Comparison of ENCODE assay signal across 11 mouse cellular contexts in the genomic region with DNA sequence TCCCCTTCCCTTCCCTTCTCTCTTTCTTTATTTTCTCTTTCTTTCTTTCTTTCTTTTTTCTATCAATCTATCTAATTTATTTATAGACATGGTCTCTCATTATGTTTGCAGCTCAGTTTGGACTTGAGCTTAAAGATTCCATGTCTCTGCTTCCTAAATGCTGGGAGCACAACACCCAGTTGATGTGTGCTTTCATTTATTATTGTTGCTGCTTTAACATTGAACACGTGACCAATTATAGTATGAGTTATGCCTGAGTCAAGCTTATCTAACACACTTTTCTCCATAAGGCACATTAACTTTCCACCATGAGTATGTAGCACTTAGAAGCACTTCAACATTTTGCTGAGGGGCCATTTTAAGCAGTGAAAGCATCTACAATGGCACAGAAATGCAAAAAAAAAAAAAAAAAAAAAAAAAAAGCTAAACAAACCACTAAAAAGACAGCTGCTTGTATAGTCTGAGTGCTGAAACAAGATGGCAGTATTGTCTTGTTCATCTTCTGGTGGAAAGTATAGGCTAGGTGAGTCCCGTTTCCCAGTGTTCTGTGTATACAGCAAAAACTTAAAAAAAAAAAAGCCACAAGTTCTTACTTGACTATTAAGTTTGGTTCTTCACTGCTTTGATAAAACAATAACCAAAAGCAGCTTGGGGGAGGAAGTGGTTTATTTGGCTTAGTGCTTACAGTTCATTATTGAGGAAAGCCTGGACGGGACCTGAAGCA. TPM values are rescaled to one million over a fixed set of nuclear protein-coding genes. Genes with fewer than 3 reads are reported as not detected.
DNase-seq lines count a peak whose midpoint lies in the region; ATAC-seq and TF ChIP-seq lines count a peak whose summit lies in the region.
"Had no signal": no experiment of that assay in that cellular context is flagged by ENCODE, and none has a peak within 500 bp of the region (broad histone marks: within the 10 kb centered on the region; RNA-seq: fewer than 3 reads in every experiment).

No protein-coding gene starts in this region.

- 71% methylated on average over 3 of the region's 3 CpGs for WGBS in kidney, adult 2 months
- 49% methylated on average over 3 of the region's 3 CpGs for WGBS in liver, embryonic 14.5 days (ENCODE audit: insufficient replicate concordance)
- WGBS in embryonic facial prominence, embryonic 10.5 days: 91% methylated on average over 3 of the region's 3 CpGs
- 91% methylated on average over 3 of the region's 3 CpGs for WGBS in forebrain, embryonic 14.5 days

- DNase-seq in kidney, adult 2 months: peak; percentile 49
- DNase-seq in kidney, postnatal 36 days: no peak
- peak; percentile 17 for DNase-seq in A20 (ENCODE audit: low read depth, low spot score)
- peak; percentile 2 for DNase-seq in T-cell, adult 2 months (ENCODE audit: low spot score)
- DNase-seq in liver, embryonic 14.5 days (ENCODE audit: low read depth in 3 of 3, low spot score in 3 of 3): peak in 1 of 3 experiments; percentile 50
- DNase-seq in embryonic facial prominence, embryonic 10.5 days (ENCODE audit: low spot score): no peak
- no peak for DNase-seq in forebrain, embryonic 14.5 days (ENCODE audit: low spot score)
- DNase-seq: gastrocnemius, postnatal 36 days; lung, postnatal 36 days had no signal

- no peak for TF ChIP-seq POLR2A in kidney, adult 2 months (IDR thresholded peaks at IDR 0.05; ENCODE audit: low read depth, low read length)

- H3K4me3 ChIP-seq in kidney, adult 2 months (ENCODE audit: insufficient read depth, low read depth, low read length): no peak overlapping the region
- no peak overlapping the region for H3K4me3 ChIP-seq in liver, embryonic 14.5 days (ENCODE audit: insufficient read depth in 1 of 2, low read depth in 2 of 2, low read length in 2 of 2)
- H3K4me3 ChIP-seq in embryonic facial prominence, embryonic 10.5 days: no peak overlapping the region
- H3K4me3 ChIP-seq in forebrain, embryonic 14.5 days (ENCODE audit: low read depth, low read length): no peak overlapping the region
- H3K4me3 ChIP-seq: forebrain, embryonic 13.5 days had no signal

- no peak for TF ChIP-seq EP300 in liver, embryonic 14.5 days (IDR thresholded peaks at IDR 0.05; ENCODE audit: low read depth)

- no peak for TF ChIP-seq CTCF in kidney, adult 2 months (conservative IDR thresholded peaks at IDR 0.05; ENCODE audit: insufficient read depth, insufficient read length, low read depth, low read length)
- peak; percentile 35; the same call in 1 of the 2 replicates for TF ChIP-seq CTCF in liver, embryonic 14.5 days (IDR thresholded peaks at IDR 0.05; ENCODE audit: low read depth)

- peak overlapping the region; percentile 60 for H3K4me2 ChIP-seq in liver, embryonic 14.5 days (ENCODE audit: low read depth)
- H3K4me2 ChIP-seq in forebrain, embryonic 14.5 days (ENCODE audit: low read length): no peak overlapping the region
- H3K4me2 ChIP-seq: forebrain, embryonic 13.5 days had no signal

- peak overlapping the region; percentile 53 for H3K9ac ChIP-seq in liver, embryonic 14.5 days (replicated peaks)
- no peak overlapping the region for H3K9ac ChIP-seq in forebrain, embryonic 14.5 days (ENCODE audit: low read length)
- H3K9ac ChIP-seq: forebrain, embryonic 13.5 days had no signal

- H3K27ac ChIP-seq in kidney, adult 2 months (ENCODE audit: insufficient read depth, low read depth, low read length): peak overlapping the region; percentile 39
- peak overlapping the region; percentile 23; the same call in 1 of the 2 replicates for H3K27ac ChIP-seq in liver, embryonic 14.5 days
- H3K27ac ChIP-seq in embryonic facial prominence, embryonic 10.5 days (replicated peaks): no peak overlapping the region
- no peak overlapping the region for H3K27ac ChIP-seq in forebrain, embryonic 14.5 days (ENCODE audit: low read depth, low read length)
- H3K27ac ChIP-seq: forebrain, embryonic 13.5 days had no signal

- no peaks in the 10 kb centered on the region for H3K9me3 ChIP-seq in liver, embryonic 14.5 days (ENCODE audit: control insufficient read depth, low read length)
- H3K9me3 ChIP-seq in embryonic facial prominence, embryonic 10.5 days: no peaks in the 10 kb centered on the region
- H3K9me3 ChIP-seq in forebrain, embryonic 14.5 days (replicated peaks; ENCODE audit: control insufficient read depth, low read length): no peaks in the 10 kb centered on the region
- H3K9me3 ChIP-seq: forebrain, embryonic 13.5 days had no signal

- peak; percentile 53 for ATAC-seq in liver, embryonic 14.5 days (ENCODE audit: insufficient read depth)
- no peak for ATAC-seq in forebrain, embryonic 14.5 days
- ATAC-seq in monocyte, adult 5-6 weeks (replicated peaks; ENCODE audit: insufficient number of reproducible peaks, low FRiP score, low TSS enrichment, poor library complexity, severe bottlenecking): no peak
- ATAC-seq: forebrain, embryonic 13.5 days had no signal

- no peaks in the 10 kb centered on the region for H3K27me3 ChIP-seq in kidney, adult 2 months (replicated peaks; ENCODE audit: control insufficient read depth, insufficient read depth, low read length)
- no peaks in the 10 kb centered on the region for H3K27me3 ChIP-seq in liver, embryonic 14.5 days (ENCODE audit: control insufficient read depth, insufficient read depth, low read length)
- no peaks in the 10 kb centered on the region for H3K27me3 ChIP-seq in embryonic facial prominence, embryonic 10.5 days (replicated peaks; ENCODE audit: low read depth, poor library complexity, severe bottlenecking)
- no peaks in the 10 kb centered on the region for H3K27me3 ChIP-seq in forebrain, embryonic 14.5 days (replicated peaks; ENCODE audit: control insufficient read depth, insufficient read depth, low read length)
- H3K27me3 ChIP-seq: forebrain, embryonic 13.5 days had no signal

- no peaks in the 10 kb centered on the region for H3K36me3 ChIP-seq in kidney, adult 2 months (ENCODE audit: control insufficient read depth, insufficient read depth, low read length)
- no peaks in the 10 kb centered on the region for H3K36me3 ChIP-seq in liver, embryonic 14.5 days (replicated peaks; ENCODE audit: control insufficient read depth, insufficient read depth, low read depth)
- H3K36me3 ChIP-seq in embryonic facial prominence, embryonic 10.5 days (replicated peaks): peaks cover 13% of the 10 kb centered on the region
- 0 out of 2 replicates have a peak, but pooled peaks cover 2% of the 10 kb centered on the region for H3K36me3 ChIP-seq in forebrain, embryonic 14.5 days (ENCODE audit: control insufficient read depth, insufficient read depth, low read length)

- peaks cover 7% of the 10 kb centered on the region; the same call in 1 of the 2 replicates for H3K4me1 ChIP-seq in kidney, adult 2 months (ENCODE audit: control insufficient read depth, insufficient read depth, low read length)
- peaks cover 9 to 31% of the 10 kb centered on the region in 2 experiments for H3K4me1 ChIP-seq in liver, embryonic 14.5 days (replicated peaks; ENCODE audit: control insufficient read depth in 2 of 2, insufficient read depth in 2 of 2, low read length in 1 of 2)
- H3K4me1 ChIP-seq in embryonic facial prominence, embryonic 10.5 days: 0 out of 2 replicates have a peak, but pooled peaks cover 4% of the 10 kb centered on the region
- no peaks in the 10 kb centered on the region for H3K4me1 ChIP-seq in forebrain, embryonic 14.5 days (ENCODE audit: control insufficient read depth, insufficient read depth, low read length)
- H3K4me1 ChIP-seq: forebrain, embryonic 13.5 days had no signal

RNA-seq across cellular contexts. Expression of gene Homer1, which starts 41.3 kb away (rescaled TPM):
- polyA plus RNA-seq in kidney, adult 2 months (2012; rRNA removed): 2.5 and 2.7 TPM in 2 replicates
- polyA plus RNA-seq in liver, embryonic 14.5 days (2012; rRNA removed): 2.6 and 3.7 TPM in 2 replicates
- 3.0 TPM in 2 replicates for polyA plus RNA-seq in liver, embryonic 14.5 days (2014; fragmentation: Nextera tagmentation; extraction: Ambion mirVana)
- 8.6 and 8.7 TPM in 2 replicates for polyA plus RNA-seq in embryonic facial prominence, embryonic 10.5 days (2016; fragmentation: Nextera tagmentation; extraction: Ambion mirVana)
- 14.5 and 16.8 TPM in 2 replicates for polyA plus RNA-seq in forebrain, embryonic 14.5 days (2014; fragmentation: Nextera tagmentation; extraction: Ambion mirVana)
- 18.7 to 30.9 TPM (median 19.0 TPM) in 3 replicates for total RNA-seq in monocyte, adult 5-6 weeks (2017)

Comparison
In these comparisons a context has a peak if more than half of its experiments do, and no peak if none do; other contexts are left out.
1. DNase-seq: peak in kidney, adult 2 months (single experiment), A20 (single experiment) and T-cell, adult 2 months (single experiment); none in kidney, postnatal 36 days (0 of 2), embryonic facial prominence, embryonic 10.5 days (single experiment) and forebrain, embryonic 14.5 days (single experiment).
2. H3K27ac ChIP-seq: peak in kidney, adult 2 months (single experiment) and liver, embryonic 14.5 days (single experiment); none in embryonic facial prominence, embryonic 10.5 days (single experiment) and forebrain, embryonic 14.5 days (single experiment).